Mouse (Mus musculus): ENCODE measurements around the gene Riox2.

DNA sequence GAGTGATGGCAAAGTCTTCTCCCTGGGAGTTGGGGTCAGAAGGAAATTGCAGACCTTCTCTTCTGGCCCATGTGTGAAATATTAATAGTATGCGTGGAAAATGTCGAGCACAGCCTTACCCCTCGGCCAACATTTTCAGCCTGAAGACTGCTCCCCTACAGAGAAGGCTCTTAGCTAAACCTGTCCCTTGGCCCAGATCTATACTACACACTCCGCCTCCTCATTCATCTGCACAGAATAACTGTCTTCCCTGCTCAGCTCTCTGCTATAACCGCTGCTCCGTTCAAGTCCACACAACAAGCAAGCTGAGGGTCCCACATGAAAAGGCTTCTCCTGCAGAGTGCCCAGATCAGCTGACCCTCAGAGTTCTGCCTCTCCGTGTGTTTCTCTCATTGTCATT, 43.6 kb upstream of the Riox2 start:
- TF ChIP-seq CTCF (conservative IDR thresholded peaks at IDR 0.05; ENCODE audit: low read length) (no peak), POU5F1 (IDR thresholded peaks at IDR 0.05; ENCODE audit: borderline replicate concordance, low read length) (no peak), NANOG (IDR thresholded peaks at IDR 0.05; ENCODE audit: borderline replicate concordance, low read length) (no peak)
